Mouse (Mus musculus) cerebellum, postnatal 25 days (tissue): ENCODE measurements around the gene Plk3.
A peak's percentile ranks its signal among the peaks of the same experiment; 100 is the strongest.

Experiments
- DNase-seq, 2 experiments: peaks; one replicate each; pipeline ENCODE4 v3.0.0; 2021; ENCODE audit warnings: mixed read lengths in 2 of 2

Gene Plk3

DNA sequence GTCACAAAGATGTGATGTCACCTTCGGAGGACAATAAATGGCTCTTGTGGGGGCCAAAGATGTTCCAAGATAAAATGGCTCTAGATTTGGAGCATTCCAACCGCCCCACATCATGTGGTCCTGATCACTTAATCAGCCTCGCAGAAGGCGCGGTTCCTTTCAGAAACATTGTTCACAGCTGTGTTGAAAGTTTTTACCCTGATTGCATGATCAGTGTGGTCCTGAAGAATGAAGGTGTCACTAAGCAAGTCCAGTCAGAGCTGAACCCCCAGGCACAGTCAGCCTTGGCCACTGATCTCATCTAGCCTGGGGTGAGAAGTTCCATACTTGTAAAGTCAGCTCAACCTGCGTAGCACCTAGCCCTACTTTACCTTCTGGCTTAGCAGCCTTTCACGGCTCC, 15.8 kb downstream of the Plk3 start:
- DNase-seq: no peak

DNA sequence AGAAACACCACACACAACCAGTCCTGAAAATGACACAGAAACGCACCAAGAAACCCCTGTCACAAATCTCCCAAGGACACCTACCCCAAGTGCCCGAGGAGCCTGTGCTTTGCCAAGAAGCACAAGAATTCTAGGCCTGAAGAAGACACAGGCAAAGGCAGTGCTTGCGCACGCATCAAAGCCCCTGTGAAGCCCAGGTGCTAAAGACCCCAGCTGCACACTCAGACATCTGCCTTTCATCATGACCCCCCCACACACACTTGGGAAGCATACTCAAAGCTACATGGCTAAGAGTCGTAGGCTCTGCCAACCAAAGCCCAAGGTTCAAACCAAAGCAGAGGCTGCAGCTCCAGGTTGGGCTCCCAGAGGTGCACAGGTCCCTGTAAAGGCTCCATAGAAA, 18.2 kb downstream of the Plk3 start:
- no peak for DNase-seq

DNA sequence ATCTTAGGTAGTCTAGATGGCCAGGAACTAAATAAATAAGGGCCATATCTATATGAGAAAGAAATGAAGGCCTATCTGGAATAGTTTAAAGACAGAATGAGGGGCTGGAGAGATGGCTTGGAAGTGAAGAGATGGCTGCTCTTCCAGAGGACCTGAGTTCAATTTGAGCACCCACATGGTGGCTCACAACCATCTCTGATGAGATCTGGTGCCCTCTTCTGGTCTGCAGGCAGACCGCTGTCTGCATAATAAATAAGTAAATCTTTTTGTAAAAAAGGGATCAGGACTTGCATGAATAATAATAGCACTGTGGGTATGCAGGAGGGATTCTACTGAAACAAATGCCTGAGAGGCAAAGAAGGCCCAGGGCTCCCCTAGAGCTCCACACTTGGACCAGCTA, 20.5 kb downstream of the Plk3 start:
- no peak for DNase-seq

DNA sequence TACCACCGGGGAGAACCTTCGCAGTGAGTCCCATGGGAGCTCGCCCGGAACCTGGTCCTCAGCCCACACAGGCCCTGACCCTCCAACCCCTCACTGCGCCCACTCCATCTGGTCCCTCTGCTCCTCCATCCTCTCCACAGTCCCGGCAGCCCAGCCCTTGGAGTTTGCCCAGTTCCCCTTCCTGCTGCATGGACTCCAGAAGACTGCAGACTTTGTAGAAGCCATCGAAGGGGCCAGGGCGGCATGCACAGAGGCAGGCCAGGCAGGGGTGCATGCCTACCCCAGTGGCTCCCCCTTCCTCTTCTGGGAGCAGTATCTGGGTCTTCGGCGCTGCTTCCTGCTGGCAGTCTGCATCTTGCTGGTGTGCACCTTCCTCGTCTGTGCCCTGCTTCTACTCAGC, 22.8 kb downstream of the Plk3 start:
- DNase-seq: no peak

DNA sequence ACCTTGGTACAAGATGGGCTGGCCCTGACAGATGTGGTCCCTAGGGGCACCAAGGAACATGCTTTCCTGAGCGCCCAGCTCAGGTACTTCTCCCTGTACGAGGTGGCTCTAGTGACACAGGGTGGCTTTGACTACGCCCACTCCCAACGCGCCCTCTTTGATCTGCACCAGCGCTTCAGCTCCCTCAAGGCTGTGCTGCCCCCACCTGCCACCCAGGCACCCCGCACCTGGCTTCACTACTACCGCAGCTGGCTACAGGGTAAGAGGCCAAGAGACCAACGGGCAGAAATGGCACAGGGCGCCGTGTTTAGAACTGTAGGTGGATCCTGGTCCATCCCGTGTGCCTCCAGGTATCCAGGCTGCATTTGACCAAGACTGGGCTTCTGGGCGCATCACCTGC, 23.5 kb downstream of the Plk3 start:
- DNase-seq: no peak

DNA sequence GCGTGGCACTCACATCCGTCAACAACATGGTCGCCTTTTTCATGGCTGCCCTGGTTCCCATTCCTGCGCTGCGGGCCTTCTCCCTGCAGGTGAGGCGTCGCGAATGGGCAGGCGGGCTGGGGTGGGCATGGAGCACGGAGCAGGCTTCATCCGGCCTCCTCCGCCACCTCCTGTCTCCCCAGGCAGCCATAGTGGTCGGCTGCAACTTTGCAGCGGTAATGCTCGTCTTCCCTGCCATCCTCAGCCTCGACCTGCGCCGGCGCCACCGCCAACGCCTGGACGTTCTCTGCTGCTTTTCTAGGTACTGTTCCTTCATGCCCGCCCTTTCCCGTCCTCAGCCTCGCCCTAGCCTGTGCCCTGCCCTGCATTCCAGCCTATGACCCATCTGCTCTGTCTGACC, 24.4 kb downstream of the Plk3 start:
- DNase-seq: no peak

DNA sequence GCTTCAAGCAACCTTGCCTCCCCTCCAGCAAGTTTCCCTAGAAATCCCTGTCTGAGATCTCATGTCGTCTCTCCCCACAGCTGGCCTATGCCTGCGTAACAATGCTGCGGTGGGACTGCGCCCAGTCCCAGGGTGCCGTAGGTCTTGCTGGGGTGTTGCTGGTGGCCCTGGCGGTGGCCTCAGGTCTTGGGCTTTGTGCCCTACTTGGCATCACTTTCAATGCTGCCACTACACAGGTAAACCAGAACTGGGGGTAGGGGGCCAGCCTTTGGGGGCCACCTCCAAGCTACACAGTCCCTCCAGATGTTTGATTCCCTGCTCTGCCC, 25.3 kb downstream of the Plk3 start:
- no peak for DNase-seq

DNA sequence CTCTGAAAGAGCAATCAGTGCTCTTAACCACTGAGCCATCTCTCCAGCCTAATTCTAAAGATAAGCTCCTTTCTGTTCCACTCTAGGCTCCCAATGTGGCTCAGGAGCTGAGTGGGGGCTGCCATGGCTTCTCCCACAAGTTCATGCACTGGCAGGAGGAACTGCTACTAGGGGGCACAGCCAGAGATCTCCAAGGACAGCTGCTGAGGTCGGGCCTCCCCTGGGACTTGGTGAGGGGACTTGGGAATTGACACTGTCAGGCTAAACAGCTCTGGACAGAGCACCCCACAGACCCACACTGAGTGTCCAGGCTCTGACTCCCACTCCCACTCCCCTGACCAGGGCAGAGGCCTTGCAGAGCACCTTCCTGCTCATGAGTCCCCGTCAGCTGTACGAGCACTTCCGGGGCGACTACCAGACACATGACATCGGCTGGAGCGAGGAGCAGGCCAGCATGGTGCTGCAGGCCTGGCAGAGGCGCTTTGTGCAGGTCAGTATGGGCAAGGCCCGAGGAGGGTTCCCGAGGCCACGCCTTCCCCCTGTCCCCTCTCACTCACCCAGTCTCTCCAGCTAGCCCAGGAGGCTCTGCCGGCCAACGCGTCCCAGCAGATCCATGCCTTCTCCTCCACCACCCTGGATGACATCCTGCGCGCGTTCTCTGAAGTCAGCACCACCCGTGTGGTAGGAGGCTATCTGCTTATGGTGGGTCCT, 25.8 kb downstream of the Plk3 start:
- no peak for DNase-seq

DNA sequence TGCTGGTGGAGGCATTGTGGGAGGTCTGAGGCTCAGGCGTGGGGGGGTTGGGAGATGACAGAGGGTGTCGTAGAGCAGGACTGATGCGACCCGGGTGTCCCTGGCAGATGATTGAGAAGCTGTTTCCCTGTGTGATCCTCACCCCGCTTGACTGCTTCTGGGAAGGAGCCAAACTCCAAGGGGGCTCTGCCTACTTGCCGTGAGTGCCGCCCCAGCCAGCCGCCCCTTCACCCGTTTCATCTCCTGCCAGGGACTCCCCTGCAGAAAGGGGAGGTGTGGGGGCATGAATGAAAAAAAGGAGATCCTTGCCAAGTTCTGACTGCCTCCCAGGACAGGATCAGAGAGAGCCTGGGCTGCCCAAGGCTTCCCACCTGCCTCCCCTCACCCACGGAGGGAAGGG, 28.6 kb downstream of the Plk3 start:
- no peak for DNase-seq

DNA sequence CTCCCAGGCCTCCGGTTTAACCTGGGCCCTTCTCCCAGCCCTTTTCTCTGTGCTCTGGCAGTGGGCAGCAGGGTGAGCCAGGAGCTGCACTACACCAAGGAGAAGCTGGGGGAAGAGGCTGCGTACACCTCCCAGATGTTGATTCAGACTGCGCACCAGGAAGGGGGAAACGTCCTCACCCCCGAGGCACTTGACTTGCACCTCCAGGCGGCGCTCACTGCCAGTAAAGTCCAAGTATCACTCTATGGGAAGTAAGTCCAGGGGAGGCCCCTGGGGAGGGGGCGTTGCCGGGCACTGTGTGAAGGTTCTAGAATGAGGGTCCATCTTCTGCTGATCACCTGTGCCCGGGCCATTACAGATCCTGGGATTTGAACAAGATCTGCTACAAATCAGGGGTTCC, 29.1 kb downstream of the Plk3 start:
- DNase-seq: no peak

DNA sequence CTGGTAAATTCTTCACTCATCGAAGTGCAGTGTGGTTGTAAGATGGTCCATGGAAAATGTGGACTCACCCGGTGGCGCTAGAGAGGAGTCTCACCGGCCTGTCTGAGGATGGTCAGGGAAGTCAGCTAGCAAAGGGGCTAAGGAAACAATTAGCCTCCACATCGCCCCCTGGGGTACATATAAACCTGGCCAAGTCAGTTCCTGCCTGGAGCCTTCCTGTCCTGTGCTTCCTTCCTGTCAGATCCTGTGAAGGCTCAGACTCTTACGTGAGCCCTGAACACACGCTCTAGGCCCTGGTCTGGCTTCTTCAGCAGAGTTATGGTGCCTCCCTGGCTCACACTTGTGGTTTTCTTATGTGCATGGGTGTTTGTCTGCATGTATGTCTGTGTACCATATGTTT, 32.5 kb downstream of the Plk3 start:
- DNase-seq: no peak

DNA sequence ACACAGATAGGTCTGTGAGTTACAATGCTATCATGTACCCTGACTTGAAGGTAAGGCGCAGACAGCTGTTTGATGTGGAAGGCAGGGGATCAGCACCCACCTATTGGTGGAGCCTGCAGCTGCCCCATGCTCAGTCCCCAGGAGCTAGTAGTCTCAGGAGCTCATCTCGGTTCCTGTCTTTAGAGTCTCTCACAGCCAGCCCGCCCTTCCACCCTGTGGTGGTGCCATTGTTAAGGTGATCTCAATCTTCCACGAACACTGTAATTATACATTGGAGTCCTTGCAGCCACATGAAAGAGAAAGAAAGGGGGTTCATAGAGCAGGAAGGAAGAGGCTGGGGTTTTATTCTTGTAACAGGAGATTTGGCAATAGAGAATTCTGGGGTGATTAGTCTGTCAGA, 33.7 kb downstream of the Plk3 start:
- DNase-seq: no peak

DNA sequence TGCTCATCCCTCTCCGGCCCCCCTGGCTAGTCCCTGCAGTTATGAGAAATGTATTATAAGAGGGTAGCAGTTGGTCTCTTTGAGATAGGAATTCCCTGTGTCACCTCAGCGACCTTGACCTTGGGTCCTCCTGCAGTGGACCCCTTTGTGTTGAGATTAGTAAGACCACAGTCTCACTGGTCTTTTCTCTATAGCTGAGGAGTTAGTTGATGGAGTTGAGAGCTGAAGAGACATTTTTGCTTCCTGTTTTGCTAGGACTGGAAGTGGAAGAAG, 35.1 kb downstream of the Plk3 start:
- no peak for DNase-seq

DNA sequence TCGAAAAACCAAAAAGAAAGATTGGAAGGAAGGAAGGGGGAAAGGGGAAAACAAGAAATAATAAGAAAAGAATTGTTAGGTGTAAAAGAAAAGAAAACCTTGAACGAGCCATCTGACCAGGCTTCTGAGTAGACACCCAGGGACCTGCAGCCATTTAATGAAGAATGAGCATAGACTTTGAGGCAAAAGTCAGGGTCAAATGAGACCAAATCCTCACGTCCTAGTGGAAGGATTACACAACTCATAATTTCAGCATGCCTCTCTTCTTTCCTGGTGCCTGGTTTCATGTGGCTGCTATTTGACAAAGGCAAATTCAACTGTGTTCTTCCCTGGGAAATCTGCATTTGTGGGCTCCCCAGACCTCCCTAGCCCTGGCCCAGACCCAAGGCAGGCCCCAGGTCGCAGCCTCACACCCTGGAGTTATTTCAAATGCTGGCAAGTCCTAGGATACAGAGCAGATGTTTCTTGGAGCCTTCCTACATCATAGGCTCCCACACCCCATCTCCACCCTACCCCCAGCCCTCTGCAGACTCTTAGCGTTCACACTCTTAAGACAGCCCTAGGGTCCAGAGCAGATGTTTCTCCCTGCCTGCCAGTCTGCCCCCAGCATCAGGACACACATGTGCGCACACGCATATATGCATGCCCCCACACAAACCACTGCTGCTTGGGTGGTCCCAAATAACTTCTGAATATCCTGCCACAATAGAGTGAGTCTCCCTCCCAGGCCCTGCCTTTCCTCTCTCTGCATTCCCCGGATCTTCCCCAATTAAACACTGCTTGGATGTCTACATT, 35.6 kb downstream of the Plk3 start:
- DNase-seq: no peak

DNA sequence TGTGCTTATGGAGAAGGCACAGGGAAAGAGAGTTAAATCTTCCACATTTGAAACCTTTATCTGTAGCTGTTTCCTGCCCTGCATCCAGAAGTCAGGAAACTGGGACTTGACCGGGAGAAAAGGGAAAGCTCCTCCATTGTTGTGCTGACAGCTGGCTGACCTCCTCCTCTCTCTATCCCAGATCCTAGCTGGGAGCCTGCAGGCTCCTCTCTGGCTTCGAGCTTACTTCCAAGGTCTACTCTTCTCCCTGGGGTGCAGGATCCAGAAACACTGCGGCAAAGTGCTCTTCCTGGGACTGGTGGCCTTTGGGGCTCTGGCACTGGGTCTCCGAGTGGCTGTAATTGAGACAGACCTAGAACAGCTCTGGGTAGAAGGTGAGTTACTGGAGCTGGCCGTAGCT, 37.1 kb downstream of the Plk3 start:
- no peak for DNase-seq

DNA sequence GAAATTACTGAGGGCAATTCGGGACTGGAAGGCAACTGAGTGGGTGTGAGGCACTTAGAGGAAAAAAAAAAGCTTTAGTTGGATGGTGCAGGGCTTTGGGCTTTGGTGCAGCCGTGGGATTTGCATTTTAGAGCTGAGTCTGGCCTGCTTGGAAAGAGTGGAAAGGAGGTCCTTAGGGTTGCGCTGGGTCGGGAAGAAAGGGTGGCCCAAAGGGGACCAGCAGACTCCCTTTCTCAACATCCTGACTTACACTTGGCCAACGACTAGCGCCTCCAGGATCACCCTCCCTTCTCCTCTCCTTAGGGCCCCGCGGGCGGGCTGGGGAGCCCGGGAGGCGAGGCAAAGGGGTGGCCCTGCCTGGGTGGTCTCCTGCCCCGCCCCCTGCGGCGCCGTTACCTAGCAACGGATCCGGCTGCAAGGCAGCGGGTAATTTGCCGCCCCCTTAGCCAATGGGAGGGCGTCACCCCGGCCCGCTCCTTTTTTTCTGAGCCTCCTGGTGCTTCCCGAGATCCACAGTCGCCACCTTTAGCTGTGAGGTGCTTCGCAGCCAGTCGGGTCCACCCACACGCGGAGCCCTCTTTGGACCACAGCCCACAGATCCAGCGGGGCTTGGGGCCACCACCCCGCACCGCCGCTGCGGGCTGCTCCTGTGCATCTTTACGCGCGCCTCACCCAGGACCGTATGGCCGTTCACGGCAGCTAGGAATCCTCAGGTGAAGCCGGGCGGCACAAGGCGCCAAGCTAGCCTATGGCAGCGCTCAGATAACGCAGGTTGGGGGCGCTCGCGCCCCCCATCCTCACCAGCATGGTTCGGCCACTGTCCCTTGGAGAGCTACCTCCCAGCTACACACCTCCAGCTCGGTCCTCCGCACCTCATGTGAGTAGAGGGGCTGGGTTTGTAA, 38.0 kb downstream of the Plk3 start, which contains the start of gene Ptch2:
Gene Ptch2, plus strand, starts transcription at position 525 of the 902 bp plus-strand sequence.
- DNase-seq: peak; percentile 47 to 66

DNA sequence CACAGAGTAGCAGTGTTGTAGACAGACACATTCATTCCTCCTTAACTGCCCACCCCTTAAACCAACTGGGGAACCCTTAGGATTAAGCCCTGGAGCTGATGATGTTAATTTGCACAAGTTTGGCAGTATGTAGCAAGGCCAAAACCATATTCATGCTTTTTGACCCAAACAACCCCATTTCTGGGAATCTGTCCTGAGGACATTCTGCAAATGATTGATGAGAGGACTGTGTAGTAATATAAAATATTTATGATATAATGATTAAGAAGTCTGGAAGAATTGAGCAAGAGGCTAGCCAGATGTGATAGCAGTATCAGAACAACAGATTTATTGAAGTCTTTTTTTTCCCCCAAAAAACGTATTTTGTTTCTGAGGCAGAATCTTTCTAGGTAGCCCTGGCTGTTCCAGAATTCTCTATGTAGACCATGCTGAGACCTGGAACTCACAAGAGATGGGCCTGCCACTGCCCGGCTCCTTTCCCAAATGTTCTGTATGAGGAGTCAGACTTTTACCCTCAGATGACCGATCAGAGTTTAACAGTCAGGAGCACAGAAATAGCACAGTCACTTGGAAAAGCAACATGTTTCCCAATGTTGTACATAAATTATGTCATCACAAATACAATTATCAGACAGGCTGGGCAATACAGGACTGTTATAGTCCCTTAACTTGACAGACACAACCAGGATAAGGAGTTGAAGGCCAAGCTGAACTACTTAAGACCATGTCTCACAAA, 39.0 kb downstream of the Plk3 start:
- DNase-seq: no peak

DNA sequence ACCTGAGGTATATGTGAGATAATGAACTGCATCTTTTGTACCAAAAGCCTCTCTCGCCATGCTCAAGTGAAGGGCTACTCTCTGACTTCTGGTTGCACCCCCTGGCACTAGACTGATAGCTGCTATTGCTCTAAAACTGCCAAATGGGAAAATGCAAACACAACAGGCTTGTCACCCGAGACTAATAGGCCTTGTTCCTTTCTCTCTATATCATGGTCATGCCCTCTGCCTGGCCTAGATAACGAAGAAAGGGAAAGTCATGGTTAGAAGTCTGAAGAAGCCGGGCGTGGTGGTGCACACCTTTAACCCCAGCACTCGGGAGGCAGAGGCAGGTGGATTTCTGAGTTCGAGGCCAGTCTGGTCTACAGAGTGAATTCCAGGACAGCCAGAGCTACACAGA, 43.2 kb downstream of the Plk3 start:
- no peak for DNase-seq

DNA sequence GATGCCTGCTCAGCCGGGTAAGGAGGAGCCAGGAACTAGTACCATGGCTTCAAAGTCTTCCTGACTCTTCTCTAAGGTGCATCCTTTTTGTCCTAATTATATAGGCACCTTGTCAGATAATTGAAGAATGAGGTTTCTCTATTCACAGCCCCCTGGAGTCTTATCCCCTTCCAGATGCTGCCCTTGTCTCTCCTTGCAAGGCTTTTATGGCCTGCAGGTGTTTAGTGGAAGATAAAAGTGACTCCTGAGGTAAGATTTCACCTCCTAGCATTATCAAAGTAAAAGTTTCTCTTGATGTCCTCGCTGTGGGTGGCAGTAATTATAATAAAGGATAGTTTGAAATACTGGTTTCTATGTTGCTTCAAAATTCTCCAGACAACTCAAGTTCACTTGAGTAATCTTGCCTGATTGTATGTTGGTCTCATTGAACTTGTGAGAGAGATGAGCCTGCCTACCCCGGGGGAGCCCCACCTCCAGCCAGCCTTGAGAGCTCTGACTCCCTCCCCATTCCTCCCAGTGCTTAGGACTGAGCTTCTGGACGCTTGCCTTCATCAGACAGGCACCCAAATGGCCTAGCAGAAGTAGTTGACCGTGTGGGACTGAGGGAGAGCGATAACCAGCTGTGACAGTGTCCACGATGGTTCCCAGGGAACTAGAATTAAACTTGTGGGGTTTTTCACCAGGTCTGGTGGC, 45.7 kb downstream of the Plk3 start:
- no peak for DNase-seq
